ENCODE assay signal across 31 mouse cellular contexts in genomic region chr3:105375820-105376219, GRCm38 (mm10).
DNase-seq lines count a peak whose midpoint lies in the region; ATAC-seq and TF ChIP-seq lines count a peak whose summit lies in the region.
"Had no signal": no experiment of that assay in that cellular context is flagged by ENCODE, and none has a peak within 500 bp of the region (broad histone marks: within the 10 kb centered on the region; RNA-seq: fewer than 3 reads in every experiment).

No protein-coding gene starts in this region.

- 0 out of 2 replicates have a peak overlapping the region, but pooled peaks have one; percentile 6 for H3K4me3 ChIP-seq in heart, embryonic 11.5 days (ENCODE audit: low read depth, low read length)
- H3K4me3 ChIP-seq in heart, embryonic 13.5 days, result peak overlapping the region; percentile 41
- peak overlapping the region; percentile 48 for H3K4me3 ChIP-seq in heart, postnatal 0 days (ENCODE audit: low read depth, low read length)
- H3K4me3 ChIP-seq: embryonic facial prominence, embryonic 10.5 days; embryonic facial prominence, embryonic 15.5 days; forebrain, embryonic 12.5 days; hindbrain, embryonic 12.5 days; intestine, embryonic 15.5 days; liver, embryonic 12.5 days; myocyte; neural tube, embryonic 12.5 days had no signal

- DNase-seq in heart, adult 11 months, result no peak
- DNase-seq in heart, postnatal 0 days (ENCODE audit: low spot score), result peak; percentile 35
- no peak for DNase-seq in frontal cortex, adult 2 months (ENCODE audit: extremely low spot score in 1 of 2, low spot score in 1 of 2)
- DNase-seq in cerebellum, adult 9-10 months, result no peak
- no peak for DNase-seq in layer of hippocampus, postnatal 25 days (ENCODE audit: extremely low spot score in 1 of 2, low spot score in 1 of 2)
- DNase-seq: adrenal gland, postnatal 25 days; cerebellum, adult 18-20 months; cerebellum, postnatal 14 days; forebrain, postnatal 0 days; gastrocnemius, postnatal 10 days; kidney, adult 2 months; kidney, postnatal 36 days; left cerebral cortex, postnatal 4 days; liver, postnatal 0 days; lung, postnatal 36 days; right cerebral cortex, adult 18-20 months; spleen, adult 18-20 months; thymus, postnatal 14 days had no signal

- 42% methylated on average over 7 of the region's 7 CpGs for WGBS in heart, embryonic 11.5 days (ENCODE audit: insufficient replicate concordance)
- 36% methylated on average over 7 of the region's 7 CpGs for WGBS in heart, embryonic 13.5 days
- 25% methylated on average over 7 of the region's 7 CpGs for WGBS in heart, postnatal 0 days

- no peaks in the 10 kb centered on the region for H3K27me3 ChIP-seq in heart, embryonic 11.5 days (ENCODE audit: control insufficient read depth, insufficient read depth, low read length)
- no peaks in the 10 kb centered on the region for H3K27me3 ChIP-seq in heart, embryonic 13.5 days (replicated peaks)
- H3K27me3 ChIP-seq in heart, postnatal 0 days (ENCODE audit: control insufficient read depth, insufficient read depth, low read length), result no peaks in the 10 kb centered on the region
- H3K27me3 ChIP-seq: embryonic facial prominence, embryonic 15.5 days; forebrain, embryonic 12.5 days; hindbrain, embryonic 12.5 days; intestine, embryonic 15.5 days; liver, embryonic 12.5 days; neural tube, embryonic 12.5 days had no signal

- TF ChIP-seq CTCF in heart, postnatal 0 days (IDR thresholded peaks at IDR 0.05; ENCODE audit: low read depth), result no peak

- peaks cover 16% of the 10 kb centered on the region for H3K4me1 ChIP-seq in heart, embryonic 11.5 days (ENCODE audit: control insufficient read depth, insufficient read depth, low read length)
- peaks cover 31% of the 10 kb centered on the region for H3K4me1 ChIP-seq in heart, embryonic 13.5 days
- H3K4me1 ChIP-seq in heart, postnatal 0 days (ENCODE audit: control insufficient read depth, insufficient read depth), result peaks cover 20% of the 10 kb centered on the region
- H3K4me1 ChIP-seq: embryonic facial prominence, embryonic 15.5 days; hindbrain, embryonic 12.5 days; intestine, embryonic 15.5 days; liver, embryonic 12.5 days; neural tube, embryonic 12.5 days had no signal

- no peak overlapping the region; the same call in 1 of the 2 replicates for H3K9ac ChIP-seq in heart, embryonic 11.5 days (ENCODE audit: low read depth, low read length)
- H3K9ac ChIP-seq in heart, embryonic 13.5 days, result peak overlapping the region; percentile 69
- peak overlapping the region; percentile 64 for H3K9ac ChIP-seq in heart, postnatal 0 days (replicated peaks; ENCODE audit: low read depth, low read length)
- H3K9ac ChIP-seq: embryonic facial prominence, embryonic 15.5 days; forebrain, embryonic 12.5 days; forebrain, postnatal 0 days; hindbrain, embryonic 12.5 days; intestine, embryonic 15.5 days; liver, embryonic 12.5 days; liver, postnatal 0 days; neural tube, embryonic 12.5 days had no signal

- peak overlapping the region; percentile 67 for H3K27ac ChIP-seq in heart, embryonic 11.5 days (ENCODE audit: low read depth, low read length)
- peak overlapping the region; percentile 86 for H3K27ac ChIP-seq in heart, embryonic 13.5 days (replicated peaks)
- peak overlapping the region; percentile 85 for H3K27ac ChIP-seq in heart, postnatal 0 days (ENCODE audit: low read depth)
- H3K27ac ChIP-seq: embryonic facial prominence, embryonic 10.5 days; embryonic facial prominence, embryonic 15.5 days; forebrain, embryonic 12.5 days; hindbrain, embryonic 12.5 days; hindbrain, postnatal 0 days; intestine, embryonic 15.5 days; liver, embryonic 12.5 days; neural tube, embryonic 12.5 days had no signal

- TF ChIP-seq EP300 in heart, postnatal 0 days (IDR thresholded peaks at IDR 0.05; ENCODE audit: low read depth), result no peak

- H3K4me2 ChIP-seq in heart, embryonic 11.5 days, result peak overlapping the region; percentile 45
- peak overlapping the region; percentile 65 for H3K4me2 ChIP-seq in heart, embryonic 13.5 days
- H3K4me2 ChIP-seq in heart, postnatal 0 days (ENCODE audit: low read depth, low read length), result peak overlapping the region; percentile 60
- H3K4me2 ChIP-seq: embryonic facial prominence, embryonic 15.5 days; forebrain, embryonic 12.5 days; hindbrain, embryonic 12.5 days; intestine, embryonic 15.5 days; liver, embryonic 12.5 days; midbrain, embryonic 11.5 days; neural tube, embryonic 12.5 days had no signal

- ATAC-seq in heart, embryonic 11.5 days (replicated peaks; ENCODE audit: insufficient number of reproducible peaks, low FRiP score, low TSS enrichment), result no peak
- no peak for ATAC-seq in heart, embryonic 13.5 days (ENCODE audit: extremely low read depth, insufficient number of reproducible peaks, low FRiP score, low TSS enrichment)
- ATAC-seq in heart, postnatal 0 days (ENCODE audit: insufficient read depth, low read depth), result peak; percentile 77
- ATAC-seq: CD4-positive, CD25-positive, alpha-beta regulatory T cell, adult 4 months; forebrain, postnatal 0 days; hindbrain, postnatal 0 days; intestine, embryonic 15.5 days; liver, embryonic 12.5 days; liver, postnatal 0 days had no signal

- no peaks in the 10 kb centered on the region for H3K36me3 ChIP-seq in heart, embryonic 11.5 days (ENCODE audit: control insufficient read depth, insufficient read depth, low read length)
- H3K36me3 ChIP-seq in heart, embryonic 13.5 days, result no peaks in the 10 kb centered on the region
- H3K36me3 ChIP-seq in heart, postnatal 0 days (replicated peaks; ENCODE audit: control insufficient read depth, insufficient read depth, low read length), result no peaks in the 10 kb centered on the region
- H3K36me3 ChIP-seq: embryonic facial prominence, embryonic 10.5 days; embryonic facial prominence, embryonic 15.5 days; forebrain, embryonic 12.5 days; hindbrain, embryonic 12.5 days; intestine, embryonic 15.5 days; liver, embryonic 12.5 days; neural tube, embryonic 12.5 days had no signal

- no peaks in the 10 kb centered on the region for H3K9me3 ChIP-seq in heart, embryonic 11.5 days (replicated peaks; ENCODE audit: control insufficient read depth, low read length)
- no peaks in the 10 kb centered on the region for H3K9me3 ChIP-seq in heart, embryonic 13.5 days
- no peaks in the 10 kb centered on the region for H3K9me3 ChIP-seq in heart, postnatal 0 days (replicated peaks; ENCODE audit: control insufficient read depth, low read length)
- H3K9me3 ChIP-seq: embryonic facial prominence, embryonic 10.5 days; embryonic facial prominence, embryonic 15.5 days; forebrain, embryonic 12.5 days; hindbrain, embryonic 12.5 days; intestine, embryonic 15.5 days; liver, embryonic 12.5 days; neural tube, embryonic 12.5 days had no signal
